Mouse (Mus musculus) left cerebral cortex, postnatal 14 days (tissue): ENCODE data around the gene Slc15a5. TPM values are rescaled to one million over a fixed set of nuclear protein-coding genes. Genes with fewer than 3 reads are reported as not detected.

Source experiments
- total RNA-seq, 2 experiments: library from RNA; stranded (reverse); gene quantifications; 2 replicates each; pipeline ENCODE4 v1.2.3; 2021

Gene Slc15a5
- total RNA-seq, 2 experiments from 2014 or later = 0.17 to 0.86 TPM

Other genes with a start within 250 kb of the Slc15a5 start
- gene Mgst1, start 60.4 kb upstream of the Slc15a5 start, total RNA-seq = 1 to 10 TPM; 8.2 to 8.6 TPM